Mouse (Mus musculus) kidney, postnatal 0 days (tissue): ENCODE measurements around the gene Dsel. TPM values are rescaled to one million over a fixed set of nuclear protein-coding genes. Genes with fewer than 3 reads are reported as not detected.

Source experiments
- ATAC-seq: fragments of 200-750 bp; cut with Nextera tagmentation; replicated peaks from 2 replicates; pipeline ENCODE4 v1.8.0; 2017; ENCODE audit warnings: low read depth, moderate number of reproducible peaks, moderate TSS enrichment, moderate library complexity; ENCODE audit not compliant: low FRiP score
- DNase-seq: peaks from one replicate; pipeline ENCODE4 v3.0.0-alpha.2; 2016; ENCODE audit warnings: low spot score
- H3K27ac ChIP-seq: fragments of 300-500 bp; sonication (generic); 2 replicates; pipeline ENCODE4 v1.5.1; 2014; ENCODE audit warnings: mild to moderate bottlenecking
- H3K27me3 ChIP-seq: fragments of 300-500 bp; sonication (generic); 2 replicates; pipeline ENCODE4 v1.6.1; 2014; ENCODE audit warnings: low read length, mixed read lengths; ENCODE audit not compliant: insufficient read depth
- H3K36me3 ChIP-seq: fragments of 300-500 bp; sonication (generic); 2 replicates; pipeline ENCODE4 v1.6.1; 2014; ENCODE audit warnings: low read length, mixed read lengths; ENCODE audit not compliant: insufficient read depth
- H3K4me1 ChIP-seq: fragments of 300-500 bp; sonication (generic); replicated peaks from 2 replicates; pipeline ENCODE4 v1.6.1; 2014; ENCODE audit warnings: antibody characterized with exemption, low read length, mixed read lengths; ENCODE audit not compliant: insufficient read depth
- H3K4me2 ChIP-seq: fragments of 300-500 bp; sonication (generic); 2 replicates; pipeline ENCODE4 v1.6.1; 2014; ENCODE audit warnings: mild to moderate bottlenecking, low read length, moderate library complexity, mixed read lengths
- H3K4me3 ChIP-seq: fragments of 300-500 bp; sonication (generic); replicated peaks from 2 replicates; pipeline ENCODE4 v1.5.1; 2014; ENCODE audit warnings: low read depth, low read length
- H3K9ac ChIP-seq: fragments of 300-500 bp; sonication (generic); 2 replicates; pipeline ENCODE4 v1.6.1; 2014; ENCODE audit warnings: low read depth, low read length
- H3K9me3 ChIP-seq: fragments of 300-500 bp; sonication (generic); replicated peaks from 2 replicates; pipeline ENCODE4 v1.6.1; 2016; ENCODE audit warnings: low read length, inconsistent platforms, mixed read lengths
- CTCF ChIP-seq: IDR thresholded peaks from 2 replicates; pipeline ENCODE4 v1.5.1; 2016; ENCODE audit warnings: antibody characterized with exemption, low read depth, mild to moderate bottlenecking, moderate library complexity
- WGBS: fragments of 180-500 bp; shearing (Covaris S2); extraction: QIAGEN DNeasy Blood & Tissue Kit; methylation state at CpG from one replicate; pipeline ENCODE4 v1.1.7; 2014; 5-methylcytosine and 5-hydroxymethylcytosine counted together
- polyA plus RNA-seq: library from polyadenylated mRNA; unstranded; fragments of >200 nt; fragmentation: Nextera tagmentation; extraction: Ambion mirVana; gene quantifications from 2 replicates; pipeline ENCODE4 v1.2.1, GENCODE M21; 2015

Gene Dsel
- polyA plus RNA-seq, 1 experiment from 2014 or later: 8.2 TPM

GRCm38 (mm10) chr1:111857852-111858251, 6.9 kb downstream of the Dsel start:
- ATAC-seq: no peak
- Histone ChIP-seq H3K4me2 (no peak overlapping the region), H3K27me3 (no peaks in the 10 kb centered on the region), H3K4me1 (no peaks in the 10 kb centered on the region), H3K4me3 (no peak overlapping the region), H3K9me3 (no peaks in the 10 kb centered on the region), H3K36me3 (no peaks in the 10 kb centered on the region), H3K9ac (no peak overlapping the region), H3K27ac (no peak overlapping the region)
- no peak for TF ChIP-seq CTCF
- WGBS: 83% methylated on average over 1 of the region's 1 CpGs
- no peak for DNase-seq

- TF ChIP-seq CTCF: no peak
- no peak for DNase-seq
- Histone ChIP-seq H3K4me1 (no peaks in the 10 kb centered on the region), H3K27ac (no peak overlapping the region), H3K4me2 (no peak overlapping the region), H3K36me3 (no peaks in the 10 kb centered on the region), H3K27me3 (no peaks in the 10 kb centered on the region), H3K9ac (no peak overlapping the region), H3K4me3 (no peak overlapping the region), H3K9me3 (no peaks in the 10 kb centered on the region)
- no peak for ATAC-seq
- 87% methylated on average over 8 of the region's 8 CpGs for WGBS
Observed at GRCm38 (mm10) chr1:111852439-111852838, 12.3 kb downstream of the Dsel start.

GRCm38 (mm10) chr1:111833583-111834225, 31.0 kb downstream of the Dsel start:
- ATAC-seq (no peak), DNase-seq (no peak)
- 65% methylated on average over 2 of the region's 2 CpGs for WGBS
- no peak overlapping the region for H3K27ac ChIP-seq
- no peaks in the 10 kb centered on the region for H3K4me1 ChIP-seq
- no peak overlapping the region for H3K4me2 ChIP-seq
- H3K4me3 ChIP-seq: no peak overlapping the region
- TF ChIP-seq CTCF: no peak
- no peaks in the 10 kb centered on the region for H3K27me3 ChIP-seq
- no peak overlapping the region for H3K9ac ChIP-seq
- no peaks in the 10 kb centered on the region for H3K36me3 ChIP-seq
- H3K9me3 ChIP-seq: no peaks in the 10 kb centered on the region
